Mouse (Mus musculus): ENCODE data around the gene Ugt2b36. TPM values are rescaled to one million over a fixed set of nuclear protein-coding genes. Genes with fewer than 3 reads are reported as not detected.
"Not testable (repeated sequence)": the region's sequence is repeated elsewhere in the genome, so short reads cannot be mapped to it uniquely, and the experiment has no call there.

Gene Ugt2b36
- polyA plus RNA-seq (2016; fragmentation: Nextera tagmentation; extraction: Ambion mirVana), result not detected in 2 replicates

GRCm38 (mm10) chr5:87092346-87093027 lies at the start of gene Ugt2b36:
Ugt2b36 (minus strand) TSS chr5:87092555.
- Histone ChIP-seq H3K4me3 (replicated peaks) (no peak within 1 kb of the TSS), H3K4me2 (no peak within 1 kb of the TSS), H3K27ac (no peak within 1 kb of the TSS), H3K4me1 (replicated peaks) (no peaks in the 10 kb centered on the region), H3K9me3 (no peaks in the 10 kb centered on the region), H3K27me3 (no peaks in the 10 kb centered on the region), H3K9ac (replicated peaks) (no peak within 1 kb of the TSS), H3K36me3 (no peaks in the 10 kb centered on the region)
- no peak for ATAC-seq (ENCODE audit: insufficient number of reproducible peaks, insufficient read depth, low FRiP score, low TSS enrichment, low read depth)
- WGBS, result 84% methylated on average over 1 of the region's 1 CpGs

- not testable (repeated sequence) for H3K27ac ChIP-seq; H3K4me3 ChIP-seq (replicated peaks); H3K27me3 ChIP-seq; H3K4me2 ChIP-seq; H3K9me3 ChIP-seq; H3K36me3 ChIP-seq; H3K9ac ChIP-seq (replicated peaks); ATAC-seq (ENCODE audit: insufficient number of reproducible peaks, insufficient read depth, low FRiP score, low TSS enrichment, low read depth); H3K4me1 ChIP-seq (replicated peaks)
- 95% methylated on average over 2 of the region's 2 CpGs for WGBS
These were observed 47.8 kb upstream of the Ugt2b36 start, which contains the start of gene Ugt2b5 for GRCm38 (mm10) chr5:87140196-87140595. Ugt2b5 (minus strand) TSS chr5:87140318.

GRCm38 (mm10) chr5:87103697-87104096 lies 11.3 kb upstream of the Ugt2b36 start:
- not testable (repeated sequence) for H3K36me3 ChIP-seq, H3K27ac ChIP-seq
- 93% methylated on average over 1 of the region's 1 CpGs for WGBS

GRCm38 (mm10) chr5:87091111-87091510 lies 1.2 kb downstream of the Ugt2b36 start:
- Histone ChIP-seq H3K4me2 (no peak overlapping the region), H3K9me3 (no peaks in the 10 kb centered on the region), H3K4me3 (replicated peaks) (no peak overlapping the region), H3K9ac (replicated peaks) (no peak overlapping the region), H3K36me3 (no peaks in the 10 kb centered on the region), H3K27me3 (no peaks in the 10 kb centered on the region), H3K4me1 (replicated peaks) (no peaks in the 10 kb centered on the region), H3K27ac (no peak overlapping the region)
- no peak for ATAC-seq (ENCODE audit: insufficient number of reproducible peaks, insufficient read depth, low FRiP score, low TSS enrichment, low read depth)

More at GRCm38 (mm10) chr5:87103697-87104096, 11.3 kb upstream of the Ugt2b36 start:
- not testable (repeated sequence) for ATAC-seq (ENCODE audit: insufficient number of reproducible peaks, insufficient read depth, low FRiP score, low TSS enrichment, low read depth); H3K9ac ChIP-seq (replicated peaks); H3K9me3 ChIP-seq; H3K4me1 ChIP-seq (replicated peaks); H3K27me3 ChIP-seq; H3K4me2 ChIP-seq; H3K4me3 ChIP-seq (replicated peaks)

GRCm38 (mm10) chr5:87089264-87089663 lies 3.1 kb downstream of the Ugt2b36 start:
- Histone ChIP-seq H3K9me3 (no peaks in the 10 kb centered on the region), H3K27ac (no peak overlapping the region), H3K27me3 (no peaks in the 10 kb centered on the region), H3K9ac (replicated peaks) (no peak overlapping the region), H3K4me1 (replicated peaks) (no peaks in the 10 kb centered on the region), H3K4me2 (no peak overlapping the region), H3K4me3 (replicated peaks) (no peak overlapping the region), H3K36me3 (no peaks in the 10 kb centered on the region)
- no peak for ATAC-seq (ENCODE audit: insufficient number of reproducible peaks, insufficient read depth, low FRiP score, low TSS enrichment, low read depth)

GRCm38 (mm10) chr5:87086269-87086668 lies 6.1 kb downstream of the Ugt2b36 start:
- Histone ChIP-seq H3K4me2 (no peak overlapping the region), H3K36me3 (no peaks in the 10 kb centered on the region), H3K4me1 (replicated peaks) (no peaks in the 10 kb centered on the region), H3K27ac (no peak overlapping the region), H3K9me3 (no peaks in the 10 kb centered on the region), H3K9ac (replicated peaks) (no peak overlapping the region), H3K4me3 (replicated peaks) (no peak overlapping the region), H3K27me3 (no peaks in the 10 kb centered on the region)
- WGBS, result 83% methylated on average over 3 of the region's 3 CpGs
- no peak for ATAC-seq (ENCODE audit: insufficient number of reproducible peaks, insufficient read depth, low FRiP score, low TSS enrichment, low read depth)

- Histone ChIP-seq H3K4me1 (replicated peaks) (no peaks in the 10 kb centered on the region), H3K4me2 (no peak overlapping the region), H3K27ac (no peak overlapping the region), H3K4me3 (replicated peaks) (no peak overlapping the region), H3K27me3 (no peaks in the 10 kb centered on the region), H3K36me3 (no peaks in the 10 kb centered on the region), H3K9me3 (no peaks in the 10 kb centered on the region), H3K9ac (replicated peaks) (no peak overlapping the region)
- ATAC-seq (ENCODE audit: insufficient number of reproducible peaks, insufficient read depth, low FRiP score, low TSS enrichment, low read depth), result no peak
- WGBS, result 84% methylated on average over 1 of the region's 1 CpGs
These were observed 61.7 kb downstream of the Ugt2b36 start for GRCm38 (mm10) chr5:87030624-87031023.

GRCm38 (mm10) chr5:87027359-87027758 lies 65.0 kb downstream of the Ugt2b36 start:
- Histone ChIP-seq H3K4me2 (no peak overlapping the region), H3K4me3 (replicated peaks) (no peak overlapping the region), H3K27me3 (no peaks in the 10 kb centered on the region), H3K9me3 (no peaks in the 10 kb centered on the region), H3K36me3 (no peaks in the 10 kb centered on the region), H3K27ac (no peak overlapping the region), H3K4me1 (replicated peaks) (no peaks in the 10 kb centered on the region), H3K9ac (replicated peaks) (no peak overlapping the region)
- WGBS, result 78% methylated on average over 3 of the region's 3 CpGs
- no peak for ATAC-seq (ENCODE audit: insufficient number of reproducible peaks, insufficient read depth, low FRiP score, low TSS enrichment, low read depth)

Other genes with a start within 250 kb of the Ugt2b36 start
- not detected in 2 replicates for gene Ugt2b34, start 185.6 kb downstream of the Ugt2b36 start, polyA plus RNA-seq (2016; fragmentation: Nextera tagmentation; extraction: Ambion mirVana)
- not detected in 2 replicates for gene Ugt2b1, start 166.0 kb downstream of the Ugt2b36 start, polyA plus RNA-seq (2016; fragmentation: Nextera tagmentation; extraction: Ambion mirVana)
- gene Ugt2b35, start 91.7 kb downstream of the Ugt2b36 start, polyA plus RNA-seq (2016; fragmentation: Nextera tagmentation; extraction: Ambion mirVana), result not detected in 2 replicates
- gene Ugt2b5, start 47.8 kb upstream of the Ugt2b36 start, polyA plus RNA-seq (2016; fragmentation: Nextera tagmentation; extraction: Ambion mirVana), result not detected in 2 replicates
- not detected in 2 replicates for gene Ugt2b37, start 162.2 kb upstream of the Ugt2b36 start, polyA plus RNA-seq (2016; fragmentation: Nextera tagmentation; extraction: Ambion mirVana)
- not detected in 2 replicates for gene Ugt2a3, start 244.6 kb upstream of the Ugt2b36 start, polyA plus RNA-seq (2016; fragmentation: Nextera tagmentation; extraction: Ambion mirVana)

Data from limb, embryonic 12.5 days (tissue).